Mouse (Mus musculus) intestine, embryonic 16.5 days (tissue): Measurements from ENCODE around the gene Rpl37. TPM values are rescaled to one million over a fixed set of nuclear protein-coding genes. Genes with fewer than 3 reads are reported as not detected.

Experiments used
- ATAC-seq: fragments of 200-750 bp; cut with Nextera tagmentation; 2 replicates; pipeline ENCODE4 v1.8.0; 2017; ENCODE audit warnings: moderate TSS enrichment, moderate library complexity
- H3K27ac ChIP-seq: fragments of 300-500 bp; sonication (generic); 2 replicates; pipeline ENCODE4 v1.5.1; 2014; ENCODE audit warnings: mild to moderate bottlenecking, low read length
- H3K27me3 ChIP-seq: fragments of 300-500 bp; sonication (generic); replicated peaks from 2 replicates; pipeline ENCODE4 v1.6.1; 2014; ENCODE audit warnings: low read length, control low read depth, mixed read lengths; ENCODE audit not compliant: control insufficient read depth, insufficient read depth
- H3K36me3 ChIP-seq: fragments of 300-500 bp; sonication (generic); 2 replicates; pipeline ENCODE4 v1.6.1; 2014; ENCODE audit warnings: low read length, control low read depth; ENCODE audit not compliant: control insufficient read depth, insufficient read depth
- H3K4me1 ChIP-seq: fragments of 300-500 bp; sonication (generic); 2 replicates; pipeline ENCODE4 v1.6.1; 2014; ENCODE audit warnings: low read length, control low read depth, mixed read lengths; ENCODE audit not compliant: control insufficient read depth, insufficient read depth
- H3K4me2 ChIP-seq: fragments of 300-500 bp; sonication (generic); 2 replicates; pipeline ENCODE4 v1.6.1; 2014; ENCODE audit warnings: low read depth, low read length, control low read depth
- H3K4me3 ChIP-seq: fragments of 300-500 bp; sonication (generic); 2 replicates; pipeline ENCODE4 v1.5.1; 2014; ENCODE audit warnings: mild to moderate bottlenecking, low read length
- H3K9ac ChIP-seq: fragments of 300-500 bp; sonication (generic); 2 replicates; pipeline ENCODE4 v1.6.1; 2014; ENCODE audit warnings: low read depth, low read length
- H3K9me3 ChIP-seq: fragments of 300-500 bp; sonication (generic); 2 replicates; pipeline ENCODE4 v1.6.1; 2016; ENCODE audit warnings: low read length, control low read depth; ENCODE audit not compliant: control insufficient read depth
- WGBS: fragments of 180-500 bp; shearing (Covaris S2); extraction: QIAGEN DNeasy Blood & Tissue Kit; methylation state at CpG from one replicate; pipeline ENCODE4 v1.1.7; 2014; 5-methylcytosine and 5-hydroxymethylcytosine counted together
- polyA plus RNA-seq: library from polyadenylated mRNA; unstranded; fragments of >200 nt; fragmentation: Nextera tagmentation; extraction: Ambion mirVana; gene quantifications from 2 replicates; pipeline ENCODE4 v1.2.1, GENCODE M21; 2015

Rpl37 gene
- polyA plus RNA-seq, 1 experiment from 2014 or later, result 438 TPM

DNA sequence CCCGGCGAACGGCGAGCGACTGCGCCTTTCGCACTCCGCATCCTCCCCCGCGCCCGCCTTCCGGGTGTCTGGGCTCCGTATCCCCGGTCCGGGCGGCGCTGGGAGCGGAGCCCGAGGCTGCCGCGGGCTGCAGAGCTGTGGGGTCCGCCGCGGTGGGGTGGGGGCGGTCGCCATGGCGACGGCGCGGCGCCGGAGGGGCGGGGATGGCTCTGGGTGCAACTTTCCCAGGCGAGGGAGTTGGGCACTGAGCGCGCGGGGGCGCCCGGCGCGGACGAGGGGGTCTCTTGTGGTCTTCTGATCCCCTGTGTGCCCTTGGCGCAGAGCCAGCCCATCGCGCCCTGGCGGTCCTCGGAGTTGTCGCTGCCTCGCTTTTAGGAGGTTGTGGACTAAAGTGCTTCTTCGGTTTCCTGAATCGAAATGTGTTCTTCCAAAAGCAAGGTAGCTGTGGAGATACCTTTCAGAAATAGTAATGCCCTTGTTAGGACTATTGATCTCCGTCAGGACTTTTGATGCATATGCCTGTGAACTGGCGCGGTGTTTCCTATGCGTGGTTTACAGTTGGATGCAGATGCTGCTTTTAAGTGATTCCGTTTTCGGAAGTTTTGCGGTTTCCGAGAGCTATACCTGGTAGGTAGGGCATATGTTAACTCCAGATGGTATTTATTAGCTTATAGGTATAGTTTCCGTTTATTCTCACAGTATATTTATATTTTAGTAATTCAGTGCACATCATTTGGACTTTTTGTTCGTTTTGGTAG lies 27.8 kb downstream of the Rpl37 start:
- Histone ChIP-seq H3K9me3 (no peaks in the 10 kb centered on the region), H3K27me3 (no peaks in the 10 kb centered on the region), H3K4me1 (peaks cover 20% of the 10 kb centered on the region), H3K9ac (peak overlapping the region; percentile 94), H3K27ac (peak overlapping the region; percentile 90), H3K4me2 (peak overlapping the region; percentile 78), H3K4me3 (peak overlapping the region; percentile 96), H3K36me3 (no peaks in the 10 kb centered on the region)
- 2% methylated on average over 58 of the region's 61 CpGs for WGBS
- ATAC-seq, result peak; percentile 82

DNA sequence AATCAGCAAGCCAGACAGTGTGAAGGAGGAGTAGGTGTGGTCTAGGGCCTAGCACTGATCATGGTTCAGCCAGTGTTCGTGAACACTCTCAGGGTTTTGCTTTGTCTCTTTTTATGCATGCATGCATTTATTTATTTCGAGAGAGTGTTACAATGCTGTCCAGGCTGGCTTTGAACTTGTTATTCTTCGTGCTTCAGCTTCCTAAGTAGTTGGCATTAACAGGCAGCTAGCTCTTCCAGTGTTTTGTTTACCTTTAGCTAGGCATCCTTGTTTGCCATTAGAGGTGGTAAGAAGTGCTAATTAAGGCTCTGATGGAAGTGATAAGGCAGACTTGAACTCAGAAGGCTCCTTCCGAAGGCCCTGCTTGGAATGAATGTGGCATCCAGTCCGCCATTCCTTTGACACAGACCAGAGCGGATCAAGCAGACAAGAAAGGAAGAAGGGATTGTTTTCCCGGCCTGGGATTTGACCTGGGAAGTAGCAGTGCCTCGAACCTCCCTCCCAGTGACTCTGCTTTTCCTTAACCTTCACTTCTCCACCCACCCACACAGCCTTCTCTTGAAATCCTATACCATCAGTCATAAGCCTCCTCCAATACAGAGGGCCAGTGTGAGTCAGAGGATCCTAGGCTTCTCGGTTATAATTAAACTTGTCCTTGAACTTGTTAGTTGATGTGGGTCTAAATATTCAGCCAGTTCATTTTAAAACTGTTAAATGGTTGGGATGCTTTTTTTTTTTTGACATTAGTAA lies 28.9 kb downstream of the Rpl37 start:
- Histone ChIP-seq H3K27ac (no peak overlapping the region), H3K9me3 (no peaks in the 10 kb centered on the region), H3K4me3 (peak overlapping the region; percentile 29), H3K36me3 (no peaks in the 10 kb centered on the region), H3K4me2 (peak overlapping the region; percentile 78), H3K9ac (0 out of 2 replicates have a peak overlapping the region, but pooled peaks have one; percentile 15), H3K27me3 (no peaks in the 10 kb centered on the region), H3K4me1 (peaks cover 24% of the 10 kb centered on the region)
- WGBS, result 44% methylated on average over 9 of the region's 9 CpGs
- ATAC-seq, result no peak

DNA sequence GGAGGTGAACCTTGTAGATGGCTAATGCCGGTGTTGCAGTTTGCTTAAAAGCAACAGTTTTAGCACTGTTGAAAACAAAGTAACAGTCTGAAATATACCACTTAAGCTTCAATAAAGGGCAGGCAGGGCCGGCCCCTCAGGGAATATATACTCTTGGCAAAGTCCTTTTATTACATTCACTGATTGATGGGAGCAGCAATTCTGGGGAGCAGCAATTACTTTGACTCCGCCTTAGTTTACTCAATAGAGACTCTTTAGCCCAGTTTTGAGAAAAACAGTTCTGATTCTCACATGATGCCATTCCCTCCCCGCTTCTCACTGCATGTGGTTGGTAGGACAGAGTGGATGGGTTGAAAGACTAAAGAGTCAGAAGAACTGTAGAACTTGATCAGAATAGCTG lies 32.7 kb downstream of the Rpl37 start:
- Histone ChIP-seq H3K4me1 (peaks cover 24% of the 10 kb centered on the region), H3K4me3 (peak overlapping the region; percentile 16; the same call in 1 of the 2 replicates), H3K36me3 (no peaks in the 10 kb centered on the region), H3K4me2 (peak overlapping the region; percentile 23), H3K27ac (0 out of 2 replicates have a peak overlapping the region, but pooled peaks have one; percentile 31), H3K27me3 (no peaks in the 10 kb centered on the region), H3K9me3 (no peaks in the 10 kb centered on the region), H3K9ac (no peak overlapping the region)
- 40% methylated on average over 4 of the region's 4 CpGs for WGBS
- ATAC-seq, result peak; percentile 61

DNA sequence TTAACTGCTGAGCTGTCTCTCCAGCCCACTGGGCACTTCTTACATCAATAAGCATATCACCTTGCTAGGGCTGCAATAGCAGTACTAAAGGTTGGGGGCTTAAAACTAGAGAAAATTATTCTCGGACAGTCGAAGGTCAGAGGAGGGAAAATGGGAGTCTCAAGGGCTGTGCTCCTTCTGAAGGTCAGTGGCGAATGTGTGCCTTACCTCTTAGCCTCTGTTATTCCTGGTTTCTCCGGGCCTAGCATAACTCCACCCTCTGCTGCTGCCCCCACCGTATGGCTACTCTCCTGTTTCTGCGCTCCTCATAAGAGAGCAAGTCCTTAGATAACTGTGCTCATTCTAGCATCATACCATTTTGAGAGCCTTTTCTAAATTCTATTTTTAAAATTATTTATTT lies 35.7 kb downstream of the Rpl37 start:
- Histone ChIP-seq H3K4me2 (no peak overlapping the region), H3K9ac (no peak overlapping the region), H3K4me3 (no peak overlapping the region), H3K36me3 (no peaks in the 10 kb centered on the region), H3K9me3 (no peaks in the 10 kb centered on the region), H3K4me1 (peaks cover 24% of the 10 kb centered on the region), H3K27ac (no peak overlapping the region), H3K27me3 (no peaks in the 10 kb centered on the region)
- ATAC-seq, result no peak
- WGBS, result 93% methylated on average over 6 of the region's 6 CpGs

DNA sequence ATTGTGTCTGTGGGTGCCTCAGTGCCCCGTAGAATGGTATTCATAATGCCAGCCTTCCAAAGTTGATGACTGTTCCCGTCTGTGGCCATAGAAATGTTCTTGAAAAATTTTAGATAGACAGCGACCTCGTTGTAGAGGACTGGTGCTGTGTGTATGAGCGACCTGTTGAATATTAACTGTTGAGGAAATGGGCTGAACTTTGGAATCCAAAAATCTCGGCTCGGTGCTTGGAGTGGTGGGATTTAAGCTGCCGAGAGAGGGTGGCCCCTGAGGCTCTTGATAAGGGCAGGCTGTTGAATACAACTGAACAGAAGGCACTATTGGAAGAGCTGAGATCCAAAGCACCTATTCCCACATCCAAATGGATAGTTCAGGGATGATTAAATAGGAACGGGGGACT lies 38.2 kb downstream of the Rpl37 start:
- H3K4me3 ChIP-seq, result no peak overlapping the region
- H3K27ac ChIP-seq, result peak overlapping the region; percentile 33; the same call in 1 of the 2 replicates
- H3K9ac ChIP-seq, result no peak overlapping the region
- H3K9me3 ChIP-seq, result no peaks in the 10 kb centered on the region
- H3K27me3 ChIP-seq, result no peaks in the 10 kb centered on the region
- ATAC-seq, result peak; percentile 68
- peak overlapping the region; percentile 30 for H3K4me2 ChIP-seq
- peaks cover 23% of the 10 kb centered on the region for H3K4me1 ChIP-seq
- H3K36me3 ChIP-seq, result no peaks in the 10 kb centered on the region
- WGBS, result 59% methylated on average over 9 of the region's 9 CpGs

GRCm38 (mm10) chr15:5155093-5155492 lies 38.6 kb downstream of the Rpl37 start:
- H3K4me3 ChIP-seq, result no peak overlapping the region
- 0 out of 2 replicates have a peak, but pooled peaks have one; percentile 7 for ATAC-seq
- H3K9ac ChIP-seq, result no peak overlapping the region
- H3K4me1 ChIP-seq, result peaks cover 21% of the 10 kb centered on the region
- 67% methylated on average over 5 of the region's 5 CpGs for WGBS
- no peaks in the 10 kb centered on the region for H3K27me3 ChIP-seq
- 0 out of 2 replicates have a peak overlapping the region, but pooled peaks have one; percentile 33 for H3K27ac ChIP-seq
- no peaks in the 10 kb centered on the region for H3K36me3 ChIP-seq
- no peaks in the 10 kb centered on the region for H3K9me3 ChIP-seq
- H3K4me2 ChIP-seq, result peak overlapping the region; percentile 30; the same call in 1 of the 2 replicates

DNA sequence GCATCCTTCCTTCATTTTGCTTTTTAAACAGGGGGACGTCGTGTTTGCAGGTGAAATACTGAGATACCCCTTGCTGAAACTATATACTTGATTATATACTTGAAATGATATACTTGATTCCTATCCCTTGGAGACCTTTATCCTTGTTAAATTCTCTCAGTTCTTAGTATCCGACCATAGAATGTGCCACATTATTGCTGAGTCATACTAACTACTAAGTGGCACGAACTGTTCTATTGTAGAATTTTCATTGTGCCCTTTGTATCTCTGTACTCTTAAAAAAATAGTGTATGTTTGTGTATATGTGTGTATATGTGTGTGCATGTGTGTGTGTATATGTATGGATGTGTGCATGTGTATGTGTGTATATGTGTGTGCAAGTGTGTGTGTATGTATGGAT lies 39.9 kb downstream of the Rpl37 start:
- 88% methylated on average over 4 of the region's 4 CpGs for whole genome bisulfite sequencing
- ATAC-seq, result no peak
- H3K9me3 ChIP-seq, result no peaks in the 10 kb centered on the region
- no peaks in the 10 kb centered on the region for H3K27me3 ChIP-seq
- H3K36me3 ChIP-seq, result no peaks in the 10 kb centered on the region
- no peak overlapping the region for H3K4me2 ChIP-seq
- H3K4me1 ChIP-seq, result peaks cover 21% of the 10 kb centered on the region
- no peak overlapping the region for H3K9ac ChIP-seq
- H3K27ac ChIP-seq, result no peak overlapping the region
- no peak overlapping the region for H3K4me3 ChIP-seq

- ATAC-seq, result no peak
- Histone ChIP-seq H3K4me2 (no peak overlapping the region), H3K9me3 (no peaks in the 10 kb centered on the region), H3K4me1 (peaks cover 21% of the 10 kb centered on the region), H3K36me3 (no peaks in the 10 kb centered on the region), H3K27me3 (no peaks in the 10 kb centered on the region), H3K9ac (no peak overlapping the region), H3K4me3 (no peak overlapping the region), H3K27ac (no peak overlapping the region)
- 76% methylated on average over 1 of the region's 1 CpGs for WGBS
Observed at GRCm38 (mm10) chr15:5157386-5157785, 40.9 kb downstream of the Rpl37 start.

DNA sequence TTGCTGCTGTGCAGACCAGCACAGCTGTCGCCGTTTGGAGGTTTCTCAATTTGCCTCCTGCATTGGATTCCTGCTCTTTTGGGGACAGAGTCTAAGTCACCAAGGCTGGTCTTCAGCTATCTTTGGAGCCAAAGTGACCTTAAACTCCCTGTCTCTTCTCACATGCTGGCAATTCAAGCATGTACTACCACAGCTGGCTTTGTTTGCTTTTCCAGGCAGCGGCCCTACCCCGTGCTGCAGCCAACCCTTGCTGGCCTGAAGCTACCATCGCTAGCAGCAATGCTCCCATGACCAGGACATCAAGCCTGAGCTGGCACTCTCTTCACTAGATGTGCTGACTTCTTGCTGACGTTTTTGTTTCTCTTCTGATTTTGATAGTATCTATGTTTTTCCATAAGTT lies 42.4 kb downstream of the Rpl37 start:
- H3K36me3 ChIP-seq, result peaks cover 2% of the 10 kb centered on the region; the same call in 1 of the 2 replicates
- H3K9ac ChIP-seq, result no peak overlapping the region
- H3K9me3 ChIP-seq, result no peaks in the 10 kb centered on the region
- H3K4me1 ChIP-seq, result peaks cover 21% of the 10 kb centered on the region
- ATAC-seq, result peak; percentile 63
- 56% methylated on average over 6 of the region's 6 CpGs for WGBS
- H3K4me2 ChIP-seq, result no peak overlapping the region
- H3K4me3 ChIP-seq, result no peak overlapping the region
- no peaks in the 10 kb centered on the region for H3K27me3 ChIP-seq
- H3K27ac ChIP-seq, result no peak overlapping the region
